Mouse (Mus musculus) kidney, adult 8-10 months (tissue): ENCODE measurements around the gene Ddx55.

Experiments
- DNase-seq, 2 experiments: peaks; one replicate each; pipeline ENCODE4 v3.0.0; 2022

The Ddx55 gene

DNA sequence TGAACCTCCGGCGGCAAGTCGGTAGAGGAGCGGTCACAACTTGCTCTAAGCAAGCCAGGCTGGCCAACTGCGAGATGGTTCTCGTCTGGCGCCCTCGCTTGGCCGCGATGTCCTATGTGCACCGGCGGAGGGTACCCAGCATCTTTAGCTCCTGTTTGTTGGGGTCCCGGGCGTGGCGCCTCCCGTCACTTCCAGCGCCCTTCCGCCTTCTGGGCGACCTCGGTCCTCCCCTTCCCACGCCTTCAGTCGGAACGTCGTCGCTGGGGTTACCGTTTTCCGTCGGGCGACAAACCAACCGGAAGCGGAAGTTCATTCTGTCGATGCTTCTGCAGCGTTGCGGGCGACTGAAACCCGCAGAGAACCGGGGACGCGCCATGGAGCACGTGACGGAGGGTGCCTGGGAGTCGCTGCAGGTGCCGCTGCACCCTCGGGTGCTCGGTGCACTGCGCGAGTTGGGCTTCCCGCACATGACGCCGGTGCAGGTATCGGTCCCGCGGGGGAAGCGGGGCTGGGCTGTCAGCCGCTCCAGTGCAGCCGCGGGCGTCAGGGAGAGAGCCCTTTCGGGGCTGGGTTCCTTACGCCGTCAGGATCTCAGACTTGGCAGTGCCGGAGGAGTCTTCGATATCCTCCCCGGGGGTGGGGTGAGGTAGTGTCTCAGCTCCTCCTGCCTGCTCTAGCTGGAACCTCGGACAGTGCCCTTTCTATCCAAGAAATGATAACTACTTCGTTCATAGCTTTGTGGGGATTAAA lies at the start of gene Ddx55:
Gene Ddx55, plus strand, starts transcription at position 307 of the 750 bp plus-strand sequence.
- peak; percentile 86 to 89 for DNase-seq

DNA sequence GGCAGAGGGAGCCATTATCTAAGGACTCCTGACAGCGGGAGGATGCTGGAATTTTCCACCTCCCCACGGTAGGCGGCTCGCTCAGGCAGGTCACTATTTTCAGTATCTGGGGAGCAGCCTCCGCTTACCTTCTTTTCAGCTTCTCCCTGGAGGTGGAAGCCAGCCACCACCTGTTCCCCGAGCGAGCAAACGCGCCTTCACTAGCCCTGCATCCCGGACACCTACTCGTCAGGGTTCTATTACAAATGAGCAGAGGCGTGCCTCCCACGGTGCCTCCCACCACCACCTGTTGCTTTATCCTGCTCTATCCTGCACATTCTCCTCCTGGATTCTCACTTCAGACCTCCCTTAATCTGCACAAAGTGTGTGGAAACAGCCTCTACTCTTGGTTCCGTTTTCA lies 48.9 kb upstream of the Ddx55 start:
- DNase-seq: no peak

DNA sequence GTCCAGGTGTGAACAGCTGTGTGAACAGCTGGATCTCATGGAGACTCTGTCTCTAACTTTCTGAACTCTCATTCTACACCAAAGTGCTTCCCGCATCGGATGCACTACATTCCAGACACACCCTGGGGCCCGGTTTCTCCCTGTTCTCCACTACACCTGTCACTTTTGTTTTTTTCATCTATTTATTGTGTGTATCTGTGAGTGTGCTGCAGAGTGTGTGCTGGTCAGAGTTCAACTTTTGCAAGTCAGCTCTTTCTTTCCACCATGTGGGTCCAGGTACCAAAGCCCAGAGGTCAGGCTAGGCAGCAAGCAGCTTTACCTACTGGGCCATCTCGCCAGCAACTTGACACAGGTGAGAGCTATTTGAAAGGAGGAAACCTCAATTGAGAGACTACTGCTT lies 47.4 kb upstream of the Ddx55 start:
- DNase-seq: no peak

DNA sequence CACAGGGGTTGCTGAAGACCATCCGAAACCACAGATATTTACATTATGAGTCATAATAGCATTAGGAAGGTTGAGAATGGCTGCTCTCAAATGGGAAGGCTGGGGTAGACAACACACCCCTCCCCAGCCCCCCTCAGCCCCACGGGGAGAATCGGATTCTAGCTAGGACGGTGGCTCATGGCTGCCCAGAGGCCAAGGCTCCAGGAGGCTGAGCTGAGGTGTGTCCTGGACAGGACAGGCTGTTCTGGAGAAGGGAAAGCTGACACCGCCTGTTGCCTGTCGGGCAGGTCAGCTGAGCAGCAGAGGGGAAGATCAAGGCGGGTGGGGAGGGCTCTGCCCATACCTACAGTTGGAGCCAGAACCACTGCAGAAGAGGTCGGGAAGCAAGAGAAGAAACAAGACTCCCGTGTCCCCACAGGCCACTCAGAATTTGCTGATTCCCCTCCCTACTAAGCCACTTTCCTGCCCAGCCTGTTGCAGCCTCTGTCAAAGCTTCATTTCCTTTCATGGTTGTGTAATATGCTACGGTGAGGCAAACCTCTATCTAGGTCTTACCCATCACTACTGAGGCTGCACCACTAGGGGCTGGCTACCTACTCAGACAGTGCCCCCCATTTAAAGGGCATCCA lies 45.8 kb upstream of the Ddx55 start:
- DNase-seq: no peak

DNA sequence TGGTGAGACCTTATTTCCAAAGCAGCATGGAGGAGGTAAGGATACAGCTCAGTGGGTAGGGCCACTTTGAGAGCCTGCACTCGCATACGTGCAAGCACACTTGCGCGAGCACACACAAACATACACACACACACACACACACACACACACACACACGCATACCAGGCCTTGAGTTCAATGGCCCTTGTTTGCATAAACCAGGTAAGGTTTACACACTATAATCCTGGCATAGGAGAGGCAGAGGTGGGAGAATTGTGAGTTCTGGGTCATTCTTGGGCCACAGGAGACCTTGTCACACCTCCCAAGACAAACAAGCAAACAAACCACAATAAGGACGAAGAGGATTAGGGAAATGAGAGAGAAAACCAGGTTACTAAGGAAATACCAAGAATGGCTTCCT lies 43.5 kb upstream of the Ddx55 start:
- DNase-seq: no peak

DNA sequence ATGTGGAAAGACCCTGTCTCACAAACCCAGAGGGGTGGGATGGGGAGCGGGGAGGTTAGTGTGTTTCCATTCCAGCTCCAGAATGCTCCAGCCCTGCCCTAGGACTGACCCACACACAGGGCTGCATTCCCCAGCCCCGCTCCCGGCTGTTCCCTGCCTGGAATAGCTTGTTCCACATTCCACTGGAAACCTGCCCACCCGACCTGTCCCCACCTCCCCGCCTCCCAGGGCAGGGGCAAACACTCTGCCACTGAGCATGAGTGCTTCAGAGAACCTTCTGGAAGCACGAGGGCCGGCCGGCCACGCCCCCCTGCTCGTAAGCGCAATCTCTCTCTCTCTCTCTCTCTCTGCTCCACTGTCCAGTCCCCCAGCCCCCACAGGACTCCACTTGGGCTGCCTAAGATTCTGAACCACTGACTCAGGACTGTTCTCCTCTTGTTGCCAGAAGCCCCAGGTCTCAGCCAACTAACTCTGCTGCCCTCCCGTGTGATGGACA lies 42.9 kb upstream of the Ddx55 start:
- peak; percentile 84 to 91 for DNase-seq

DNA sequence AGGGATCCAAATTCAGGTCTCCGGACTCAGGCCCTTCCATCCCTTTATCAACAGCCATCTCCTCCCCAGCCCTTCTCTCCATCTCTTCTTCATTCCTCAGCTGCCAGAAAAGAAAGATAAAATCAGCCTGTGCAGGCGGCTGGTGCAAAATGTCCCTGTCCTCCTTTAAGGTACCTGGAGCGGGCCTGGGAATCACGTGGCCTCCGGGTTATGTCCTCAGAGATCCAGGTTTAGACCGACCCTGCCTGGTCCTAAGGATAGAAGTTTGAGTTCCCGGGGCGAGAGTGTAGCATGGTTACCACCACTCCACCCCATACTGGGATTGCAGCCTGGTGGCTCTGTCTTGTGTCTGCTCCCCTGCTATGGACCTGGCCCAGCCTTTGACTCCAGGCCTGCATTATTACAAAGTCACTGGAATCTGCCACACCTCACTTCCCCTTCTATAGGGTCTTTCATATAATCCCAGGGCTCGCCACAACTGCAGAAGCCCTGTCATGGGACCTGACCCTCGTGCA lies 42.1 kb upstream of the Ddx55 start:
- no peak for DNase-seq

DNA sequence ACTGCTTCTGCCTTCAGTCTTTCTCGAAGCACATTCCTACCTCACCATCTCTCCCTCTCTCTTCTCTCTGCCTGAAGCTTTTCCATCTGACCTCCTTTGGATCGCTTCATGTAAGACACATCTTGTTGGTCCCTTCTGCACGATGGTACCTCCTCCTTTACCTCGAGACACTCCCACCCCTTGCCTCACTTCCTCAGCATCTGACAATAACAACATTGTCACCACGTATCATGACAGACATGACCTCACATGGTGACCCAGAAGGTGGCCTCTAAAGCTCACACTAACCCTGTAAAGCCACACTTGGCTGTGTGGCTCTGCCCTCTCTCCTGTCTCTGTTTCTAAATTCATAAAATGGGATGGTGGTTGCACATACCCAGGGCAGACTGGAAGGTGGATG lies 36.9 kb upstream of the Ddx55 start:
- DNase-seq: no peak

DNA sequence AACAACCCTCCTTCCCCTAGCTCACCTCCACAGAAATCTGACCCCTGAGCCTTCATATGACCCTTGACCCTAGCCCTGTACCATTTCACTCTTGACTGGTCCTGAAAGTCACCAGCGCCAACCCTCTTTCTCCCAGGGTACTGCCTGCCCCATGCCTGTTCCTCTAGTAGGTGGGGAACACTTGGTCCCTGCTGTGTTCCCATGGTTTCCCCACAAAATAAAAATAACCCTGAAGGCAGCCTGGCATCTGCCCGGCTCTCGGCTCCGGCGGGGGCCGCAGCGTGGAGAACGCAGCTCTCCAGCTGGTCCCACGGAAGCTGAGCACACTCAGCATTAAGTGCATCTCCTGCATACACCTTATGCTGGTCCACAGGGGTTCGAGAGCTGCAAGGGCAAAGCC lies 34.0 kb upstream of the Ddx55 start:
- no peak for DNase-seq

DNA sequence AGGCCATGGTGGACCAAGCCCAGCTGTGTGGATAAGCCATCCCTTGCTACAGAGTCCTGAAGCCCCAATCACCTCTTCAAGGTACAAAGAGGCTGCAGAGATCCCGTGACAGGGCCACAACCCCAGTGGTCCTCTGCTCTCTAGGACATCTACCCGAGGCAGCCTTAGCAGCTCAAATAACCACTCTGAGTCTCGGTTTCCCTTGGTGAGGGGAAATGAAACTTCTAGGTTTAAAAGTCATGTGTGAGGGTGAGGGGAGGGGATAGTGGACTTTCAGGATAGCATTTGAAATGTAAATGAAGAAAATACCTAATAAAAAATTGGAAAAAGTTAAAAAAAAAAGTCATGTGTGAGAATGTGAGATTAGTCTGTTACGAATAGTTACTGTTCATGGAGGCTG lies 31.1 kb upstream of the Ddx55 start:
- DNase-seq: no peak

DNA sequence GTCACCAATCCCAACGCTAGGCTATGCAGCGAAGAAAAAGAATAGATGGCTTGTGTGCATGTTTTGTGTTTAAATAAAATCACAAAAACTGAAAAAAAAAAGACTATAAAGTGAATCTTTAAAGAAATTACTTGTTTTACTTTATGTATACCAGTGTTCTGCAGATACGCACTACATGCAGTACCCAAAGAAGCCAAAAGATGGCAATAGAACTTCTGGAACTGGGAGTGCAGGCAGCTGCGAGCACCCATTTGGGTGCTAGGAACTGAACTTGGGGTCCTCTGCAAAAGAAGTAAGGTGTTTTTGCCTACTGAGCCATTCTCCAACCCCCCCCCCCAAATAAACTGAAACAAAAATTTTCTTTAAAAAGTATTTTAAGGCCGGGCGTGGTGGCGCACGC lies 29.6 kb upstream of the Ddx55 start:
- no peak for DNase-seq

DNA sequence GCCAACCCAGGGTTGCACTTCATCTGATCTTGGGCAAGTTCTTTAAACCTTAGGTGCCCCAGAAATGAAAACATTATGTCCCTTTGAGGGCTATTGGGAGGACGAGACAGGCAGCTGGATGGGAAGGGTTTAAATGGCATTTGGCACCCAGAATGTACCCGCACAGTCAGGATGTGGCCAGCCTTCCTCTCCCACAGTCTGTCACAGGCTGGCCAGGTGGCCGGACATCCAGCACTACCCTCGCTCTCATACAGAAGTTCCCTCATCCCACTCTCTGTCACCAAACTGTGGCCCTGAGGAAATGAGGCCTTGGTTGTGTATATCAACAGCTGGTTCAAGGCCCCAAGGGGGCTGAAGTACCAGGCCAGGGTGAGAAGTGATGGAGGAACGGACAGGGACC lies 27.7 kb upstream of the Ddx55 start:
- no peak for DNase-seq

DNA sequence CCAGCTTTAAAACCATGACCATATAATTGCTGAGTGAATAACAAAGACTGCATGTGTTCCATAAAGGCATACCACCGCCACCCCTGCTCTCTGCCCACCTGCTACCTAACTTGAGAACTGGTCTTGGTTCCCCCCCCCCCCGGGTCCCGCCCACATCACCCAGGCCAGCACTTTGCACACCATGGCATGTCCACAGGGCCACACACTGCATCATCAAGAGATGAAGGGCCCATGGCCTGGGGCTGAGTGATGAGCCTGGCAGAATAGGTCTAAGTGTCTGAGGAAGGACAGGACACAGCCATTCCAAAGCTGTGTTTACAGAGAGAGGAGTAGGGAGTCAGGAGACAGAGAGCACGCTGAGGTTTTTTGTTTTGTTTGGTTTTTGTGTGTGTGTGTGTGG lies 24.3 kb upstream of the Ddx55 start:
- no peak for DNase-seq

DNA sequence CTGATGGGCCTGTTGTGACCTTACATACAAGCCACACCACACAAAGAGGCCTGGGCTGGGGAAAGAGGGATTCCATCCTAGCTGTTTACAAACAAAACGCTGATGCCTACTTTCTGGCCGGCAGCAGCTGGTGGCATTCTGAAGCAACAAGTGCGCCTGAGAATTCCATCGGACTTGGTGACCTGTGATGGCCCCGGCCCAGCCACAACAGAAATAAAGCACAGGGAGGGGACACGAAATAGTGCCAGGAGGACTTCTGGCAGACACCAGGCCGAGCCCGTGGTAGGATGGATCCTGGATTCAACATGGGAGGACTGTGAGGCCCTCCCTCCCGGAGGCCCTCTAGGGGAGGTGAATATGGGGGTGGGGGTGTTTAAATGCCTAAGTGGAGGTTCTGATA lies 23.9 kb upstream of the Ddx55 start:
- DNase-seq: no peak

DNA sequence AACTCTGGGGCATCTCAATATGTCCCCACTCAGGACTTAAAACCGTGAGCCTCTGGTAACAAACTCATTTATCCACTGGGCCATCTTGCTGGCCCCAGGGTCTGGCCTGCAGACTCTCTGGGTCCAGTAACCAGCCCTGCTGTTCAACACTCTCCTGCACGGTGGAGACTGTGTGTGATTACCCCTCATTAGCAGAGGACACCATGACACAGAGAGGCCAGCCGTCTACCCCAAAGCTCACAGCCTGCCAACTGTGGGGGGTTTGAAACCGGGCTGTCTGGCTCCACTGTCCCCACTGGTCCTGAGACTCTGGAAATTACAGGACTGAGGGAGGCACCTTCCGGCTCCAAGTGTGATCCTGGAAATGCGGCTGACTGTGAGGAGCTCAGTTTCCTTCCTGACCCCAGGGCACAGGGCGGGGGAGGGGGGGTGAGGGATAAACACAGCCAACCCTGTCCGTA lies 23.4 kb upstream of the Ddx55 start:
- DNase-seq: peak in 1 of 2 experiments; percentile 39

DNA sequence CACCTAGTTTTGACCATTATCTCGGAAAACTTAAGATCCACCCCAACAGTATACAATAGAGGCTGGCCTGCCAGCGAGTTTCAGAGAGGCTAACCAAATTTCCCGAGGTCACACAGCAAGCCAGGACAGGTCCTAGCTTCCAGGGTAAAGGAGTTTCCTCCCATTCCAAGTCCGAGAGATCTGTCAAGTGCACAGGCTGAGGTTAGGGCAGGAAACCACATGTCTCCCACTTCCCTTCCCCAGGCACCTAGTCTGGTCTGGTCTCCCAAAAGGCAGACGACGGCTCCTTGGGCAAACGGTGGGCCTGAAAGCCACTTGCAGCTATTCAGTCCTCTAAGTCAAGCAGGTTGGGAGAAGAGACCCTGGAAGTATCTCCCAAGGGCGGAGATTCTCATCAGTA lies 23.0 kb upstream of the Ddx55 start:
- peak in 1 of 2 experiments; percentile 32 for DNase-seq

DNA sequence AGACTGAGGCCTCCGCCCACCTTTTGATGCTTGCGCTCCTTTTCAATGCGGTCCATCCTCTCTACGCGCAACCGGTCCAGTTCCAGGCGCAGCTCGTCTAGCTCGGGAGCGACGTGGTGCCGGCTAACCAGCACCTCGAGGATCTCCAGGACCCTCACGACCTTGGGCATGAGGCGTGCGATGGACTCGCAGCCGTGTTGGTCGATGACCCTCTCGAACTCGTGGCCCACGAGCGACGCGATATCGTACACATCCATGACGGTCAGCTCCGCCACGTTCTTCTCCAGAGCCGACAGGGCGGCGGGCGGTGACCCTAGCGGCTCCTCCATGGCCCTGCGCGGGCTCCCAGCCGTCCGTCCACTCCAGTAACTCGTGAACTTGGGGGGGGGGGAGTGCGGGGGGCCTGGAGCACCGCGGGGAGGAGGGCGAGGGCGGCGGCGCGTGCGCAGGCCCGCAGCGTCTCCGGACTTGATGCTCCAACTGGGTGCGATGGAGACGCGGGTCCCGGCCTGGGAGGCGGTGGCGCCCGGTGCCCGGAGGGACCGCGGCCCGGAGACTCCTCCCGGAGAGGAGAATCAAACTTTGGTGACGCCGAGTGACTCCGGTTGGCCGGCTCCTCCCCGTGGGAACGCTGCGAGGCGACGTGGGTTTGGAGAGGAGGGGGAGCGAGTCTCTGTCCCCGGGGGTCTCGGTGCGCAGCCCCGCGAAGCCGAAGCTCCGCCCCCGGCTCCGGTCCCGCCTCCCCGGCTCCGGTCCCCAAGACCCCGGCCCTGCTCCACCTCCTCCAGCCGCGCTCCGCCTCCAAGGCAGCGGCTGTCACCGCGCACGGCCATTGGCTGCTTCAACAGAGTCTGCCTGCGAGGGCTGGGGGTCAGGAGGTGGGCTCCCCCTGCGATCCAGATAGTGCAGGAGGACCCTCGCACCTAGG lies 21.7 kb upstream of the Ddx55 start, which contains the start of gene Rilpl1:
Gene Rilpl1, minus strand, starts transcription at position 737 of the 928 bp plus-strand sequence.
- DNase-seq: peak; percentile 72 to 77

DNA sequence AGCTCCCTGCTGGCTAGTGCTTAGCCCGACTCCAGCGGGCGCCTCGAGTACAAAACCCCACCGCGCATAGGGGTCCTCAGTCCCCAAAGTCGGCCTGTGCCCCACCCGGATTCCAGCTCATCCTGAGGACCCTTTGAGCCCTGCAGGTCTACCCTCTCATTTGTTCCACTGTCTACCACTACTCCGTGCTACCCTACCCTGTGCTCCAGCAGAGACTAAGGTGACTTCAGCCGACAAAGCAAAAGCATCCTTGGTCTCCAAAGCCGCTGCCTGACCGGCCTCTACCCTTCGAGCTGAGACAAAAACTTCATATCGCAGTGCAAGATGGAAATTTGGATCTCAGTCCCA lies 21.1 kb upstream of the Ddx55 start:
- DNase-seq: no peak

DNA sequence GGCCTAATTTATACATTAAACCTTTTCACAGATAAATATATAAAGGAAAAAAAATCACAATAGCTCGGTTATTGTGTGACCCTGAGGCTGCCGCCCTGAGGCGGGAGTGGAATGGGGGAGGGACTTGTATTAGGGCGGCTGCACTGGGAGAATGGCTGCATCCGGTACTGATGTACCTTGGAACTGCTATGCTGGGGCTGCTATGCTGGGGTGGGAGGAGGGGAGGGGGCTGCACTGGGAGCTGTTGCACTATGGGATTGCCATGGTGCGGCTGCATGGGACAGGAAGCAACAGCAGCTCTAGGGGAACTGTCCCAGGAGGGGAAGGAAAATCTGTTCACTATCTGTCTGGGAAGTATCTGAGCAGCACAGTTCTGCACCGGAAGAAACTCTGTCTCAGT lies 20.2 kb upstream of the Ddx55 start:
- no peak for DNase-seq

DNA sequence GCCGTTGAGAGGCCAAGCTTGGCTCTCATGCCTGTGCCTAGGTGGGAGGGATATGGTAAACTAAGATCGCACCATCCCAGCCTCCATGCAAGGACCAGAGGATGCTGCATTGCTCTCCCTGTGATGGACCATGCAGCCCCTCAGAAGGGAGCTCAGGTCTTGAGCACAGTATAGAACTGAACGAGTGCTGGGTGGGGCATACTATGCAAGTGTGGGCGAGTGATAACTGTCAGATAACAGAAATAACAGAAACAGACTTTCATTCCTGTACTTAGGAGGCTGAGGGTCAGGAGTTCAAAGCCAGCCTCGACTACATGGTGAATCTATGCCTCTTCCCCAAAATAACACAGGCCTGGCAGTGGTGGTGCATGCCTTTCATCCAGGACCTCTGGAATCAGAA lies 17.6 kb upstream of the Ddx55 start:
- no peak for DNase-seq

DNA sequence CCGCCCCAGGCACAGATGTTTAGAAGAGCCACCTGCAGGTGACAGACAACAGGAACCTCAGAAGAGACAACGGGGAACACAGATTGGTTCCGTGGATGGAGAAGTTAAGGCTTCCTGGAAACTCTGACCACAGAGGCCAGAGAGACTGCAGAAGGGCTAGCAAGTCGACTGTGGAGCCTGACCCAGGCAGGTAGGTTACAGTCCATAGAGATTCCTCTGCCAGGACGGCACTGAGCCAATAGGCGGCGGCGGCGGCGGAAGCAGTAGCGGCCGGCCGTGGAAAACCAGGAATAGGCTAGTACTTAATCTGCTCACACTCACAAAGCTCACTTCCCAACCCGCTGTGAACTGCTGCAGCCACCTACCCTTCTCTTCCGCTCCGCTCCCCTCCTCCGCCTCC lies 15.9 kb upstream of the Ddx55 start:
- peak; percentile 78 to 83 for DNase-seq

DNA sequence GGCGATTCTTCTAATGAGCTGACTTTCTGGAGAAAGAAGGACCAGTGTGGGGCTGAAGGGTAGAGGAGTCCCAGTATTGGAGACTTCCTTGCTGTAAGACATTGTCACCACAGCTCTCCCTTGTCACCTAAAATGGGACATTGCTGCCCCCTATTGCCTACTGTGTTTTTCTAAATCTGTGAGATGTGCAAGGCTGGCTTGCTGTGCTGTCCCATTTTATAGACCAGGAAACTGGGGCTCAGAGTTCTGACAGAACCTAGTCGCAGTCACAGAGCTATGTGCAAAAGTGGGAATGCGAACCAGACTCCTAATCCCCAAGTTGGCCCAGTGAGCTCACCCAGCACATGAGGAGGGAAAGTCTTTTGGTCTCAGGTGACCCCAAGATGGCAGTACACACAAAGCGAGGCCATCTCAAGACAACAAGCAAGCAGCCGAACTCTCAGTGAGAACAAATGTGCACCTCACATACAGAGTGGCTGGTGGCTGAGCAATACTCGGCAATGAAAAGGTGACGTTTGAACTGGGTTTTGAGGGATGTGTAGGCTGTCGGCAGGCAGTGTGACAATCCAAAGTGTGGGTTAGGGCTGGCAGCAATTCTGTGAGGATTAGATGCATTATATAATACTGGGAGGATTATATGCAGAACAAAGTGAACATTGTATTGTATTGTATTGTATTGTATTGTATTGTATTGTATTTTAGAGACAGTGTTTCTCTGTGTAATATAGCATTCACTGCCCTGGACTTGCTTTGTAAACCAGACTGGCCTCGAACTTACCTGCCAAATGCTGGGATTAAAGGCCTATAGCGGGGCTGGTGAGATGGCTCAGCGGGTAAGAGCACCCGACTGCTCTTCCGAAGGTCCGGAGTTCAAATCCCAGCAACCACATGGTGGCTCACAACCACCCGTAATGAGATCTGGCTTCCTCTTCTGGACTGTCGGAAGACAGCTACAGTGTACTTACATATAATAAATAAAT lies 13.6 kb upstream of the Ddx55 start:
- DNase-seq: peak; percentile 70 to 71
